8 mouse cellular contexts compared by ENCODE assay signal in the genomic region with DNA sequence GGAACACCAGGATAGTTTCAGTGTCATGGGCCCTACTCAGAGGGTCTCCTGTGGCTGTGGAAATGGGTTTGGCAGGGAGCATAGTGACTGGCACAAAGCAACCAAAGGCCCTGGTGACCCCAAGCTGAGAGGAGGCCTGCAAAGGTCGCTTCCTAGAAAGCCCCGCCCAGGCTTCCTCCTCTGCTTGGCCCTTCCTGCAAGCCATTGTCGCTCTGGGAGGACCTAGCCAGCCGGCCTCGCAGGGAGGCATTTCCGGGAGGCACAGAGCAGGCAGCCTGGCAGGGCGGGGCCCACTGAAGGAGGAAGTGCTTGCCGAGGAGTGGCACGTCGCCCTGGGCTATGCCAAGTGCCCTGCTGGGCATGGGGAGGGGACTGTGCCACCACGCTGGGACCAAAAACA. TPM values are rescaled to one million over a fixed set of nuclear protein-coding genes. Genes with fewer than 3 reads are reported as not detected.
DNase-seq lines count a peak whose midpoint lies in the region; ATAC-seq and TF ChIP-seq lines count a peak whose summit lies in the region.

No protein-coding gene starts in this region.

- H3K36me3 ChIP-seq in G1E (replicated peaks) = no peaks in the 10 kb centered on the region
- H3K36me3 ChIP-seq in hindbrain, embryonic 12.5 days = no peaks in the 10 kb centered on the region
- H3K36me3 ChIP-seq in macrophage (ENCODE audit: inconsistent target) = no peaks in the 10 kb centered on the region

- H3K27me3 ChIP-seq in G1E (ENCODE audit: insufficient read depth, low read length) = no peaks in the 10 kb centered on the region; the same call in 1 of the 2 replicates
- H3K27me3 ChIP-seq in hindbrain, embryonic 12.5 days = no peaks in the 10 kb centered on the region

- H3K9ac ChIP-seq in hindbrain, embryonic 12.5 days = no peak overlapping the region

- no peak for TF ChIP-seq POLR2A in brain, embryonic 14.5 days (IDR thresholded peaks at IDR 0.05; ENCODE audit: borderline replicate concordance, extremely low read depth, insufficient read depth, insufficient read length, poor library complexity, severe bottlenecking)

- peak; percentile 33 for DNase-seq in G1E (ENCODE audit: low spot score)
- DNase-seq in brain, embryonic 14.5 days (ENCODE audit: low read depth) = peak; percentile 62
- peak; percentile 34 for DNase-seq in forelimb bud, embryonic 11.5 days (ENCODE audit: low read depth, low spot score)
- DNase-seq in left cerebral cortex, adult 2 months (ENCODE audit: extremely low spot score in 1 of 2, low spot score in 2 of 2) = peak in 1 of 2 experiments; percentile 28
- peak; percentile 63 to 64 for DNase-seq in right cerebral cortex, postnatal 10 days (ENCODE audit: low spot score in 2 of 2)
- peak; percentile 58 to 74 for DNase-seq in urinary bladder, postnatal 4 days (ENCODE audit: low spot score in 2 of 2)

- H3K4me1 ChIP-seq in G1E (ENCODE audit: insufficient read depth, low read depth, low read length) = peaks cover 8% of the 10 kb centered on the region
- H3K4me1 ChIP-seq in hindbrain, embryonic 12.5 days = peaks cover 4% of the 10 kb centered on the region; the same call in 1 of the 2 replicates

- intact Hi-C loops in left cerebral cortex, adult 2 months (cut with DNase I) = no loop called here

- no peak overlapping the region for H3K27ac ChIP-seq in hindbrain, embryonic 12.5 days
- peak overlapping the region; percentile 26; the same call in 1 of the 2 replicates for H3K27ac ChIP-seq in left cerebral cortex, adult 2 months
- H3K27ac ChIP-seq in macrophage = peak overlapping the region; percentile 46

- peaks cover 37% of the 10 kb centered on the region for H3K9me3 ChIP-seq in G1E (replicated peaks)
- no peaks in the 10 kb centered on the region for H3K9me3 ChIP-seq in hindbrain, embryonic 12.5 days (replicated peaks)

- H3K79me2 ChIP-seq in macrophage (ENCODE audit: inconsistent target) = no peaks in the 10 kb centered on the region

- no peak for TF ChIP-seq CTCF in G1E (IDR thresholded peaks at IDR 0.05; ENCODE audit: low read depth, low read length)
- TF ChIP-seq CTCF in brain, embryonic 14.5 days (IDR thresholded peaks at IDR 0.05; ENCODE audit: borderline replicate concordance, extremely low read depth, insufficient read depth, insufficient read length) = no peak
- no peak for TF ChIP-seq CTCF in left cerebral cortex, adult 2 months (IDR thresholded peaks at IDR 0.05)

- ATAC-seq in G1E (ENCODE audit: extremely low read depth, insufficient number of reproducible peaks, low FRiP score, poor library complexity, severe bottlenecking) = peak; percentile 89
- ATAC-seq in hindbrain, embryonic 12.5 days (ENCODE audit: low FRiP score) = peak; percentile 56; the same call in 1 of the 2 replicates

- H3K4me3 ChIP-seq in G1E (ENCODE audit: low read depth, low read length) (peak overlapping the region; percentile 54; the same call in 1 of the 2 replicates), macrophage (ENCODE audit: inconsistent target) (no peak overlapping the region)
- no peak overlapping the region for H3K4me3 ChIP-seq in hindbrain, embryonic 12.5 days
- H3K4me3 ChIP-seq in left cerebral cortex, adult 2 months = no peak overlapping the region

- peak overlapping the region; percentile 26; the same call in 1 of the 2 replicates for H3K4me2 ChIP-seq in hindbrain, embryonic 12.5 days (replicated peaks)

- WGBS in hindbrain, embryonic 12.5 days = 7% methylated on average over 11 of the region's 11 CpGs
- under 1% methylated on average over 11 of the region's 11 CpGs for WGBS in macrophage (ENCODE audit: missing documents)

RNA-seq across cellular contexts. Expression of a gene that starts 21.5 kb away (rescaled TPM):
- total RNA-seq in G1E (2014; fragmentation: Nextera tagmentation) = not detected in 2 replicates
- 0.05 TPM in 1 of 2 replicates, not detected in the other for total RNA-seq in G1E (2017)
- polyA plus RNA-seq in G1E (2012) = not detected in 2 replicates
- 7.4 and 19.2 TPM in 2 replicates for polyA plus RNA-seq in brain, embryonic 14.5 days (2012; rRNA removed)
- 4.0 and 4.4 TPM in 2 replicates for polyA plus RNA-seq in hindbrain, embryonic 12.5 days (2016; fragmentation: Nextera tagmentation; extraction: Ambion mirVana)
- 10 to 100 TPM; 93.6 to 97.0 TPM for total RNA-seq in left cerebral cortex, adult 2 months (2021)
- total RNA-seq in macrophage (2018; cell fraction: chromatin; rRNA removed) = 1 to 10 TPM in 7 of 26 experiments, under 1 TPM in 13, not detected in 6; 0.08 to 6.3 (median 0.74) TPM
- 1 to 10 TPM in 14 of 26 experiments, under 1 TPM in 12; 0.25 to 7.1 (median 2.9) TPM for total RNA-seq in macrophage (2018; cell fraction: cytosol; rRNA removed)
- total RNA-seq in macrophage (2018; cell fraction: nucleus; rRNA removed) = 1 to 10 TPM in 13 of 26 experiments, under 1 TPM in 13; 0.12 to 5.6 (median 0.95) TPM
- 1.8 to 9.6 TPM (median 6.8 TPM) in 3 replicates for polyA plus RNA-seq in macrophage (2018)
